Mouse (Mus musculus): ENCODE measurements around the gene Maml3. TPM values are rescaled to one million over a fixed set of nuclear protein-coding genes. Genes with fewer than 3 reads are reported as not detected.

Gene Maml3
- total and polyA plus RNA-seq, 3 experiments: 0.81 to 1.8 (median 0.98) TPM

DNA sequence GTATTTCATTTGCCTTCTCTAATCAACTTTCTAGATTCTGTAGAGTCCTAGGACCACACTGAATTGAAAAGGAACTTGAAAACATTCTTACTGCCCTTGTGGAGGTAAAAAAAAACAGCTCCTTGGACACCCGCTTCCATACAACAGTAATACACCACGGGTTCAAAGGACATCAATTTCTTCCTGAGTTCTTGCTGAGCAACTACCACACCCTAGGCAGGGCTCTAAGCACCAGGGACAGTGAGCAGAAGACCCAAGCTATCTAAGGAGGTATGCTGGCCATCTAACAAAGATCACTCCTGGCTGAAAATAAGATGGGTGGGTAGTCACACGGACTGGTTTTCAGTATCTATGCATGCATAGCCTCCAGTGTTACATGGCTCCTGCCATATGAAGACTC lies 88.7 kb downstream of the Maml3 start:
- no peaks in the 10 kb centered on the region for H3K27me3 ChIP-seq (replicated peaks)
- DNase-seq (ENCODE audit: extremely low read depth): no peak
- in situ Hi-C loops (cut with MboI; ENCODE audit: low pct_ligation_motif_present, low pct_unique_long_range_greater_than_20kb, low sequenced_read_pairs): loop anchor here (25.0 kb wide), 1 partner anchor 304 kb away; no protein-coding TSS in a partner anchor
- TF ChIP-seq JUN (IDR thresholded peaks at IDR 0.05; ENCODE audit: insufficient read depth, low read depth, low read length) (no peak), ZMIZ1 (IDR thresholded peaks at IDR 0.05; ENCODE audit: low read depth, low read length) (no peak), UBTF (IDR thresholded peaks at IDR 0.05; ENCODE audit: low read depth, low read length) (no peak), POLR2A (IDR thresholded peaks at IDR 0.05; ENCODE audit: low read depth, low read length) (no peak), JUND (conservative IDR thresholded peaks at IDR 0.05; ENCODE audit: low read depth, low read length) (no peak), RCOR1 (conservative IDR thresholded peaks at IDR 0.05; ENCODE audit: low read depth, low read length) (no peak), CTCF (conservative IDR thresholded peaks at IDR 0.05 in 1 of 2, IDR thresholded peaks at IDR 0.05 in 1 of 2; ENCODE audit: low read depth in 2 of 2, low read length in 2 of 2) (no peak), MYC (IDR thresholded peaks at IDR 0.05; ENCODE audit: low read depth, low read length) (no peak), SIN3A (IDR thresholded peaks at IDR 0.05; ENCODE audit: low read length) (no peak), E2F4 (IDR thresholded peaks at IDR 0.05; ENCODE audit: insufficient replicate concordance, low read depth, low read length) (no peak), USF2 (conservative IDR thresholded peaks at IDR 0.05; ENCODE audit: low read depth, low read length) (no peak), IRF4 (IDR thresholded peaks at IDR 0.05; ENCODE audit: low read depth, low read length) (no peak), USF1 (IDR thresholded peaks at IDR 0.05; ENCODE audit: low read depth, low read length) (no peak), GABPA (IDR thresholded peaks at IDR 0.05; ENCODE audit: insufficient replicate concordance, low read depth, low read length) (no peak), ZC3H11A (IDR thresholded peaks at IDR 0.05; ENCODE audit: low read depth, low read length) (no peak), PAX5 (IDR thresholded peaks at IDR 0.05; ENCODE audit: low read length) (no peak), NRF1 (IDR thresholded peaks at IDR 0.05; ENCODE audit: low read depth, low read length) (no peak), CHD1 (IDR thresholded peaks at IDR 0.05; ENCODE audit: low read depth, low read length) (no peak)
- no peak overlapping the region for H3K9ac ChIP-seq (ENCODE audit: insufficient read depth, low read depth)
- no peak overlapping the region for H3K4me3 ChIP-seq (replicated peaks in 1 of 3; ENCODE audit: low read depth in 2 of 3, low read length in 2 of 3, poor library complexity in 1 of 3)
- dilution Hi-C loops (cut with MboI; ENCODE audit: extremely low pct_ligation_motif_present, extremely low pct_unique_long_range_greater_than_20kb, low sequenced_read_pairs): no loop called here
- H3K36me3 ChIP-seq (replicated peaks in 1 of 2; ENCODE audit: control insufficient read depth in 1 of 2, insufficient read depth in 1 of 2, low read length in 1 of 2): no peaks in the 10 kb centered on the region
- no peak overlapping the region for H3K4me2 ChIP-seq (ENCODE audit: insufficient read depth, low read depth, poor library complexity, severe bottlenecking)
- H3K4me1 ChIP-seq (ENCODE audit: control insufficient read depth in 1 of 2, insufficient read depth in 2 of 2): peaks cover 5 to 17% of the 10 kb centered on the region in 2 experiments; a peak in 3 of 4 replicates
- H3K9me3 ChIP-seq (replicated peaks; ENCODE audit: low read length): peaks cover 2% of the 10 kb centered on the region
- no peaks in the 10 kb centered on the region for H3K79me2 ChIP-seq (replicated peaks; ENCODE audit: control insufficient read depth, extremely low read depth, insufficient read depth, poor library complexity, severe bottlenecking)
- no peak overlapping the region for H3K27ac ChIP-seq (ENCODE audit: insufficient read depth, low read depth)

DNA sequence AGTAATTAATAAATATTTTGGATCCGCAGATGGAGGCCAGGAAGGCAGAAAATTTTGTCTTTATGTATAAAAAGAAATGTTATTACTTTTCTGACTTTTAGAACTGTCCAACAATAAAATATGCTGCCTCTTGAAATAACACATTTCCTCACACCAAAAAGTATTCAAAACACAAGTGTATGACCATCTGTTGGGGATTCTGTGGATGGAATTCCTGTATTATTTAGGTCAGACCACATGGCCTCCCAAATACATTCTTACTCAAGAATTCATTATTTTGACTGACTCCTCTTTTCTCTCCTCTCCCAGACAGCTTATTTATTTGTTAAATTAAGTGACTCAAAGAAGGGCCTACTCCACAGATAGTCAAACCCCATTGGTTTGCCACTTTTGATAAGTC lies 89.3 kb downstream of the Maml3 start:
- no peak overlapping the region for H3K4me3 ChIP-seq (replicated peaks in 1 of 3; ENCODE audit: low read depth in 2 of 3, low read length in 2 of 3, poor library complexity in 1 of 3)
- no peak for DNase-seq (ENCODE audit: extremely low read depth)
- no peaks in the 10 kb centered on the region for H3K36me3 ChIP-seq (replicated peaks in 1 of 2; ENCODE audit: control insufficient read depth in 1 of 2, insufficient read depth in 1 of 2, low read length in 1 of 2)
- H3K27ac ChIP-seq (ENCODE audit: insufficient read depth, low read depth): no peak overlapping the region
- TF ChIP-seq ELF1 (IDR thresholded peaks at IDR 0.05; ENCODE audit: low read depth, low read length) (no peak), RCOR1 (conservative IDR thresholded peaks at IDR 0.05; ENCODE audit: low read depth, low read length) (no peak), ZKSCAN1 (IDR thresholded peaks at IDR 0.05; ENCODE audit: borderline replicate concordance, low read depth, low read length) (no peak), MAFK (IDR thresholded peaks at IDR 0.05; ENCODE audit: insufficient replicate concordance, low read length) (no peak), USF1 (IDR thresholded peaks at IDR 0.05; ENCODE audit: low read depth, low read length) (no peak)
- H3K27me3 ChIP-seq (replicated peaks): no peaks in the 10 kb centered on the region
- H3K4me1 ChIP-seq (ENCODE audit: control insufficient read depth in 1 of 2, insufficient read depth in 2 of 2): peaks cover 5 to 17% of the 10 kb centered on the region in 2 experiments; a peak in 3 of 4 replicates
- peaks cover 2% of the 10 kb centered on the region for H3K9me3 ChIP-seq (replicated peaks; ENCODE audit: low read length)
- no peak overlapping the region for H3K9ac ChIP-seq (ENCODE audit: insufficient read depth, low read depth)
- dilution Hi-C loops (cut with MboI; ENCODE audit: extremely low pct_ligation_motif_present, extremely low pct_unique_long_range_greater_than_20kb, low sequenced_read_pairs): no loop called here
- in situ Hi-C loops (cut with MboI; ENCODE audit: low pct_ligation_motif_present, low pct_unique_long_range_greater_than_20kb, low sequenced_read_pairs): loop anchor here (25.0 kb wide), 1 partner anchor 303 kb away; no protein-coding TSS in a partner anchor
- H3K4me2 ChIP-seq (ENCODE audit: insufficient read depth, low read depth, poor library complexity, severe bottlenecking): no peak overlapping the region
- H3K79me2 ChIP-seq (replicated peaks; ENCODE audit: control insufficient read depth, extremely low read depth, insufficient read depth, poor library complexity, severe bottlenecking): no peaks in the 10 kb centered on the region

Data from CH12.LX (cell line).